Mouse (Mus musculus): ENCODE data around the gene Chkb. TPM values are rescaled to one million over a fixed set of nuclear protein-coding genes. Genes with fewer than 3 reads are reported as not detected.
"Not testable (repeated sequence)": the region's sequence is repeated elsewhere in the genome, so short reads cannot be mapped to it uniquely, and the experiment has no call there.

Gene Chkb
- polyA plus RNA-seq, 1 experiment from 2014 or later = 91.9 TPM

GRCm38 (mm10) chr15:89452906-89453864, 23.5 kb upstream of the Chkb start:
- H3K4me3 ChIP-seq = peak overlapping the region; percentile 79
- H3K27ac ChIP-seq (replicated peaks) = peak overlapping the region; percentile 90
- ATAC-seq (ENCODE audit: low FRiP score, low read depth) = peak; percentile 84
- peak overlapping the region; percentile 85 for H3K9ac ChIP-seq
- WGBS = 5% methylated on average over 24 of the region's 24 CpGs
- no peaks in the 10 kb centered on the region for H3K9me3 ChIP-seq
- peak overlapping the region; percentile 76 for H3K4me2 ChIP-seq
- H3K36me3 ChIP-seq = peaks cover 15% of the 10 kb centered on the region
- peaks cover 28% of the 10 kb centered on the region for H3K4me1 ChIP-seq (replicated peaks)
- H3K27me3 ChIP-seq = 0 out of 2 replicates have a peak, but pooled peaks cover 3% of the 10 kb centered on the region

GRCm38 (mm10) chr15:89442486-89443070, 12.9 kb upstream of the Chkb start:
- Histone ChIP-seq H3K27me3 (no peaks in the 10 kb centered on the region), H3K4me3 (no peak overlapping the region), H3K9ac (no peak overlapping the region), H3K9me3 (no peaks in the 10 kb centered on the region), H3K27ac (replicated peaks) (0 out of 2 replicates have a peak overlapping the region, but pooled peaks have one; percentile 15), H3K4me1 (replicated peaks) (no peaks in the 10 kb centered on the region), H3K36me3 (no peaks in the 10 kb centered on the region), H3K4me2 (no peak overlapping the region)
- 36% methylated on average over 8 of the region's 8 CpGs for WGBS
- ATAC-seq (ENCODE audit: low FRiP score, low read depth) = no peak

- WGBS = 92% methylated on average over 5 of the region's 5 CpGs
Observed at GRCm38 (mm10) chr15:89435878-89436277, 6.2 kb upstream of the Chkb start.

GRCm38 (mm10) chr15:89434136-89434535, 4.4 kb upstream of the Chkb start:
- H3K9me3 ChIP-seq = no peaks in the 10 kb centered on the region
- WGBS = 76% methylated on average over 3 of the region's 3 CpGs
- no peaks in the 10 kb centered on the region for H3K27me3 ChIP-seq
- H3K4me3 ChIP-seq = no peak overlapping the region
- no peak for ATAC-seq (ENCODE audit: low FRiP score, low read depth)
- no peak overlapping the region for H3K27ac ChIP-seq (replicated peaks)
- peaks cover 17% of the 10 kb centered on the region for H3K4me1 ChIP-seq (replicated peaks)
- no peak overlapping the region for H3K9ac ChIP-seq
- H3K4me2 ChIP-seq = no peak overlapping the region
- H3K36me3 ChIP-seq = no peaks in the 10 kb centered on the region

More at GRCm38 (mm10) chr15:89435878-89436277, 6.2 kb upstream of the Chkb start:
- no peaks in the 10 kb centered on the region for H3K9me3 ChIP-seq
- H3K27me3 ChIP-seq = no peaks in the 10 kb centered on the region
- H3K4me3 ChIP-seq = no peak overlapping the region
- no peak overlapping the region for H3K27ac ChIP-seq (replicated peaks)
- no peak overlapping the region for H3K4me2 ChIP-seq
- H3K36me3 ChIP-seq = no peaks in the 10 kb centered on the region
- no peak overlapping the region for H3K9ac ChIP-seq
- H3K4me1 ChIP-seq (replicated peaks) = peaks cover 11% of the 10 kb centered on the region
- ATAC-seq (ENCODE audit: low FRiP score, low read depth) = no peak

DNA sequence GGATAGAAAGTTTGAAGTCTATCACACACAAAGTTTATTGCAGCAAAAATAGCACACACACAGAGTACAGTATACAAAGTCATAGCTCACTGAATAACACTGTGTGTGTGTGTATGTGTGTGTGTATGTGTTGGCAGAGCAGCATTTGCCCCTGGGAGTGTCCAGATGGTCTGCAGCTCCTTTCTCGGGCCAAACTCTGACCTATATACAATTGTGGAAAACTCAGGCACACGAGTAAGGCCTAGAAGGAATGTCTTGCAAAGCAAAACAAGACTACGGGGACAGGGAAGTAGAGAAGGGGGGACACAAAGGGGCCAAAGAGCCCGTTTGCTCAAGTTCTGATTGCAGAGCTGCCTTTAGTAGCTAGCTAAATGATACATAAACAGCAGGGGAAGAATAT, 3.2 kb upstream of the Chkb start:
- no peaks in the 10 kb centered on the region for H3K27me3 ChIP-seq
- H3K4me1 ChIP-seq (replicated peaks) = peaks cover 27% of the 10 kb centered on the region
- ATAC-seq (ENCODE audit: low FRiP score, low read depth) = no peak
- 74% methylated on average over 4 of the region's 4 CpGs for WGBS
- no peaks in the 10 kb centered on the region for H3K36me3 ChIP-seq
- no peak overlapping the region for H3K27ac ChIP-seq (replicated peaks)
- H3K4me2 ChIP-seq = no peak overlapping the region
- H3K4me3 ChIP-seq = no peak overlapping the region
- no peak overlapping the region for H3K9ac ChIP-seq
- no peaks in the 10 kb centered on the region for H3K9me3 ChIP-seq

DNA sequence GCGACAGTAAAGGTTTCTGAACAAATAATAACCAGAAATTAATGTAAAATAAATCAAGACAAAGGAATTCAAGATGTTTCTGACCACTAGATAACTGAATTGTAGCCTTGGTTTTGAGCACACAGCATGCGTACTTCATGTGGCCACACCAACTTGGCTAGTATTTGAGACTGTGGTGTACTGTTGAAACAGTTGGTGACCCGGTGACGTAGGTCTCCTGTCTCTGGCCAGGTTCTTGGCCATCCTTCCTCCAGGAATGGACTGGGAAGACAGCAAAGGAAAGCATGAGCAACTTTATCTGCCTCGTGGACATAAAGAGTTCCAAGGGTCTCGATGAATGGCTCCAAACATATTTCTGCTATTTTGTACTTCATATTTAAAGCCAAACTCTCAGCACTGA, 2.1 kb upstream of the Chkb start:
- Histone ChIP-seq H3K4me1 (replicated peaks) (peaks cover 27% of the 10 kb centered on the region), H3K9me3 (no peaks in the 10 kb centered on the region), H3K36me3 (peaks cover 9% of the 10 kb centered on the region), H3K9ac (no peak overlapping the region), H3K4me2 (no peak overlapping the region), H3K27ac (replicated peaks) (no peak overlapping the region), H3K27me3 (no peaks in the 10 kb centered on the region), H3K4me3 (no peak overlapping the region)
- no peak for ATAC-seq (ENCODE audit: low FRiP score, low read depth)
- WGBS = 95% methylated on average over 6 of the region's 6 CpGs

DNA sequence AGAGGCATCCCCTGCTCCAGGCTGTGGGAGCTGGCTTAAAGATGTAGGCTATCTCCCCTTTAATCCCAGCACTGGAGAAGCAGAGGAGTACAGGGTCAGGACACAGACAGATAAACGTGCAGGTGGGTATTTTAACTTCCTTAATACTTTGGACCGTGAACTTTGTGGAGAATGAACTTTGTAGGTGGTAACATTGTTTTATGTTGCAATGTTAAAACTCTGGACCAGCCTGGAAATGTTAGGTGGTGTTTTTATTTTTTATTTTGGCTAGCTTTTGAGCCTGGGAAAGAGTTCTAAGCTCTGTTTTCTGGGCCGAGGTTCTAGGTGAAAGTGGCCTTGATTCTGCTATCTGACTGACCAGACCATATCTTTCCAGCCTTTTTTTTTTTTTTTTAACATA, 1.6 kb upstream of the Chkb start:
- ATAC-seq (ENCODE audit: low FRiP score, low read depth) = no peak
- no peak overlapping the region for H3K27ac ChIP-seq (replicated peaks)
- peaks cover 14% of the 10 kb centered on the region for H3K36me3 ChIP-seq
- H3K9ac ChIP-seq = no peak overlapping the region
- no peaks in the 10 kb centered on the region for H3K27me3 ChIP-seq
- H3K4me2 ChIP-seq = no peak overlapping the region
- no peaks in the 10 kb centered on the region for H3K9me3 ChIP-seq
- WGBS = 94% methylated on average over 3 of the region's 3 CpGs
- no peak overlapping the region for H3K4me3 ChIP-seq
- H3K4me1 ChIP-seq (replicated peaks) = peaks cover 27% of the 10 kb centered on the region

DNA sequence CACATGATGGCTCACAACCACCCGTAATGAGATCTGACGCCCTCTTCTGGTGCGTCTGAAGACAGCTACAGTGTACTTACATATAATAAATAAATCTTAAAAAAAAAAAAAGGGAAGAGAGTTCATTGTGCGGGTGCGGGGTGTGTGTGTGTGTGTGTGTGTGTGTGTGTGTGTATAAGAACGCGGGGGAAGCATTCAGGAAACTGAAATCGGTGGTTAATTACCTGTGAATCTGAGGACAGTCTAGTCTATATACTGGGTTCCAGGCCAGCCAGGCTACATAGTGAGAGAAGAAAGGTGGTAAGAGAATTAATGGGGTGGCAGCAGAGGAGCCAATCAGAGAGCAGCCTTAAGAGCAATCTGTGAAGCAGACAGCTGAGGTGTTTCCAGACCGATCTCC, 1.1 kb upstream of the Chkb start:
- H3K27me3 ChIP-seq; H3K9me3 ChIP-seq; H3K27ac ChIP-seq (replicated peaks); ATAC-seq (ENCODE audit: low FRiP score, low read depth); H3K4me3 ChIP-seq; H3K9ac ChIP-seq: not testable (repeated sequence)
- WGBS = 86% methylated on average over 9 of the region's 9 CpGs
- peaks cover 27% of the 10 kb centered on the region for H3K4me1 ChIP-seq (replicated peaks)
- peaks cover 18% of the 10 kb centered on the region for H3K36me3 ChIP-seq
- peak overlapping the region; percentile 95 for H3K4me2 ChIP-seq

GRCm38 (mm10) chr15:89430341-89430740, 633 bp upstream of the Chkb start:
- peak overlapping the region; percentile 97 for H3K27ac ChIP-seq (replicated peaks)
- H3K4me1 ChIP-seq (replicated peaks) = peaks cover 27% of the 10 kb centered on the region
- peak overlapping the region; percentile 95 for H3K4me2 ChIP-seq
- no peaks in the 10 kb centered on the region for H3K9me3 ChIP-seq
- H3K9ac ChIP-seq = peak overlapping the region; percentile 75
- peak overlapping the region; percentile 80 for H3K4me3 ChIP-seq
- H3K27me3 ChIP-seq = no peaks in the 10 kb centered on the region
- ATAC-seq (ENCODE audit: low FRiP score, low read depth) = no peak
- peaks cover 22% of the 10 kb centered on the region for H3K36me3 ChIP-seq
- WGBS = 46% methylated on average over 6 of the region's 6 CpGs

GRCm38 (mm10) chr15:89428821-89429351, 822 bp downstream of the Chkb start:
- H3K9ac ChIP-seq = peak overlapping the region; percentile 75
- peak overlapping the region; percentile 97 for H3K27ac ChIP-seq (replicated peaks)
- H3K4me1 ChIP-seq (replicated peaks) = peaks cover 27% of the 10 kb centered on the region
- no peaks in the 10 kb centered on the region for H3K9me3 ChIP-seq
- WGBS = 4% methylated on average over 17 of the region's 22 CpGs
- H3K27me3 ChIP-seq = no peaks in the 10 kb centered on the region
- peak overlapping the region; percentile 95 for H3K4me2 ChIP-seq
- peak overlapping the region; percentile 80 for H3K4me3 ChIP-seq
- peak; percentile 55 for ATAC-seq (ENCODE audit: low FRiP score, low read depth)
- peaks cover 22% of the 10 kb centered on the region for H3K36me3 ChIP-seq

- WGBS = 83% methylated on average over 19 of the region's 19 CpGs
- no peak overlapping the region; the same call in 1 of the 2 replicates for H3K27ac ChIP-seq (replicated peaks)
- no peak for ATAC-seq (ENCODE audit: low FRiP score, low read depth)
- H3K9ac ChIP-seq = peak overlapping the region; percentile 75
- peak overlapping the region; percentile 95 for H3K4me2 ChIP-seq
- H3K9me3 ChIP-seq = no peaks in the 10 kb centered on the region
- H3K4me3 ChIP-seq = peak overlapping the region; percentile 80
- H3K27me3 ChIP-seq = no peaks in the 10 kb centered on the region
- peaks cover 27% of the 10 kb centered on the region for H3K4me1 ChIP-seq (replicated peaks)
- peaks cover 22% of the 10 kb centered on the region for H3K36me3 ChIP-seq
Observed at GRCm38 (mm10) chr15:89428136-89428790, 1.4 kb downstream of the Chkb start.

Measured in hindbrain, embryonic 15.5 days (tissue).